Mouse (Mus musculus) liver, postnatal 0 days (tissue): ENCODE measurements at regions not wholly inside any gene's neighbourhood (a gene's known extent, or its start where the extent isn't known, plus 50 kb on each side); places are given as distances from the start of the nearest gene placed in this dataset.

Experiments
- CTCF ChIP-seq: sonication (generic); IDR thresholded peaks from 2 replicates; pipeline ENCODE4 v1.5.1; 2016; ENCODE audit warnings: antibody characterized with exemption, low read depth
- EP300 ChIP-seq: IDR thresholded peaks from 2 replicates; pipeline ENCODE4 v1.6.1; 2016; ENCODE audit warnings: antibody characterized with exemption, low read depth, mild to moderate bottlenecking

GRCm38 (mm10) chr2:47822746-47823271, 991.1 kb upstream of the Acvr2a start:
- TF ChIP-seq EP300: no peak
- TF ChIP-seq CTCF: no peak
